Mouse (Mus musculus) urinary bladder, postnatal 4 days (tissue): ENCODE data around the gene Shisal1.

Experiments used
- DNase-seq, 2 experiments: peaks; one replicate each; pipeline ENCODE4 v3.0.0; 2021 to 2022; ENCODE audit warnings: low spot score in 2 of 2

The Shisal1 gene

GRCm38 (mm10) chr15:84372801-84373200 lies 74.1 kb downstream of the Shisal1 start:
- DNase-seq, result no peak

GRCm38 (mm10) chr15:84367402-84367801 lies 79.5 kb downstream of the Shisal1 start:
- DNase-seq, result no peak

GRCm38 (mm10) chr15:84366574-84366989 lies 80.3 kb downstream of the Shisal1 start:
- no peak for DNase-seq

GRCm38 (mm10) chr15:84365675-84366381 lies 81.1 kb downstream of the Shisal1 start:
- DNase-seq, result no peak

- no peak for DNase-seq
Measured at GRCm38 (mm10) chr15:84364746-84365145, 82.2 kb downstream of the Shisal1 start.

GRCm38 (mm10) chr15:84355081-84355480 lies 91.8 kb downstream of the Shisal1 start:
- no peak for DNase-seq

- DNase-seq, result no peak
Measured at GRCm38 (mm10) chr15:84351915-84352844, 94.7 kb downstream of the Shisal1 start.

- no peak for DNase-seq
Measured at GRCm38 (mm10) chr15:84351342-84351741, 95.6 kb downstream of the Shisal1 start.

- DNase-seq, result no peak
Measured at GRCm38 (mm10) chr15:84349915-84350738, 96.8 kb downstream of the Shisal1 start.

- no peak for DNase-seq
Measured at GRCm38 (mm10) chr15:84348769-84349168, 98.1 kb downstream of the Shisal1 start.

GRCm38 (mm10) chr15:84340926-84341325 lies 106.0 kb downstream of the Shisal1 start:
- no peak for DNase-seq

GRCm38 (mm10) chr15:84337599-84337998 lies 109.3 kb downstream of the Shisal1 start:
- no peak for DNase-seq

GRCm38 (mm10) chr15:84336281-84336817 lies 110.5 kb downstream of the Shisal1 start:
- DNase-seq, result no peak

- DNase-seq, result no peak
Measured at GRCm38 (mm10) chr15:84331066-84331612, 115.8 kb downstream of the Shisal1 start.

GRCm38 (mm10) chr15:84329940-84330339 lies 117.0 kb downstream of the Shisal1 start:
- no peak for DNase-seq
